Mouse (Mus musculus): Measurements from ENCODE around the gene Rnase4. TPM values are rescaled to one million over a fixed set of nuclear protein-coding genes. Genes with fewer than 3 reads are reported as not detected.
A peak's percentile ranks its signal among the peaks of the same experiment; 100 is the strongest.

The Rnase4 gene
- polyA plus RNA-seq, 1 experiment from 2014 or later: 151 TPM

- no peaks in the 10 kb centered on the region for H3K27me3 ChIP-seq (replicated peaks; ENCODE audit: control insufficient read depth, insufficient read depth, low read length)
- no peak overlapping the region for H3K4me2 ChIP-seq (ENCODE audit: low read length)
- no peak overlapping the region for H3K27ac ChIP-seq (ENCODE audit: low read depth)
- ATAC-seq (replicated peaks; ENCODE audit: low FRiP score, low TSS enrichment, low read depth): no peak
- no peak overlapping the region for H3K9ac ChIP-seq (ENCODE audit: low read length)
- no peak overlapping the region for H3K4me3 ChIP-seq (ENCODE audit: low read depth, low read length)
- no peaks in the 10 kb centered on the region for H3K4me1 ChIP-seq (replicated peaks; ENCODE audit: control insufficient read depth, insufficient read depth, low read length)
- WGBS: 97% methylated on average over 4 of the region's 4 CpGs
- H3K36me3 ChIP-seq (ENCODE audit: control insufficient read depth, insufficient read depth, low read length): no peaks in the 10 kb centered on the region
- no peaks in the 10 kb centered on the region for H3K9me3 ChIP-seq (ENCODE audit: control insufficient read depth, low read length)
- no peak for DNase-seq (ENCODE audit: low spot score)
These were observed 53.6 kb downstream of the Rnase4 start for GRCm38 (mm10) chr14:51144451-51144850.

DNA sequence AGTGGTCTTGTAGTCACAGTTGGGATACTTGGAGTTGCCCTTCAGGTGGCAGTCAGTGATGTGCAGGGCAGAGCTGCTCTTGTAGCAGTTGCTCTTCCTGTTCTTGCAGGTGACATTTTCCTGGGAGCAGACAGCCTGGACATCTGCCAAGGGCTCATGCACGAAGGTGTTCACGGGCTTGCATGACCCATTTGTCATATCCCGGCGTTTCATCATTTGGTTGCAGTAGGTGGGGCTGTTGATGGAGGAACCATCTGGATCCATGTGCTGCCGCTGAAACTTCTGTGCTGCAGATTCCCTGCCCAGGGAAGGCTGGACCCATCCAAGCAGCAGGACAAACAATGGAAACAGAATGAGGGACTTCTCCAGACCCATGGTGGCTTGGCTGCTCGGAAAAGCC lies 54.6 kb downstream of the Rnase4 start:
- H3K4me1 ChIP-seq (replicated peaks; ENCODE audit: control insufficient read depth, insufficient read depth, low read length): no peaks in the 10 kb centered on the region
- H3K27me3 ChIP-seq (replicated peaks; ENCODE audit: control insufficient read depth, insufficient read depth, low read length): no peaks in the 10 kb centered on the region
- no peak overlapping the region for H3K9ac ChIP-seq (ENCODE audit: low read length)
- no peak overlapping the region for H3K4me3 ChIP-seq (ENCODE audit: low read depth, low read length)
- ATAC-seq (replicated peaks; ENCODE audit: low FRiP score, low TSS enrichment, low read depth) (no peak), DNase-seq (ENCODE audit: low spot score) (no peak)
- H3K27ac ChIP-seq (ENCODE audit: low read depth): no peak overlapping the region
- H3K36me3 ChIP-seq (ENCODE audit: control insufficient read depth, insufficient read depth, low read length): no peaks in the 10 kb centered on the region
- no peaks in the 10 kb centered on the region for H3K9me3 ChIP-seq (ENCODE audit: control insufficient read depth, low read length)
- H3K4me2 ChIP-seq (ENCODE audit: low read length): no peak overlapping the region
- 76% methylated on average over 6 of the region's 6 CpGs for WGBS

- 60% methylated on average over 2 of the region's 2 CpGs for WGBS
- no peaks in the 10 kb centered on the region for H3K27me3 ChIP-seq (replicated peaks; ENCODE audit: control insufficient read depth, insufficient read depth, low read length)
- ATAC-seq (replicated peaks; ENCODE audit: low FRiP score, low TSS enrichment, low read depth) (no peak), DNase-seq (ENCODE audit: low spot score) (no peak)
- no peaks in the 10 kb centered on the region for H3K9me3 ChIP-seq (ENCODE audit: control insufficient read depth, low read length)
- H3K4me3 ChIP-seq (ENCODE audit: low read depth, low read length): no peak within 1 kb of the TSS
- H3K9ac ChIP-seq (ENCODE audit: low read length): no peak within 1 kb of the TSS
- H3K36me3 ChIP-seq (ENCODE audit: control insufficient read depth, insufficient read depth, low read length): no peaks in the 10 kb centered on the region
- H3K4me2 ChIP-seq (ENCODE audit: low read length): no peak within 1 kb of the TSS
- no peak within 1 kb of the TSS for H3K27ac ChIP-seq (ENCODE audit: low read depth)
- no peaks in the 10 kb centered on the region for H3K4me1 ChIP-seq (replicated peaks; ENCODE audit: control insufficient read depth, insufficient read depth, low read length)
These were observed 55.8 kb downstream of the Rnase4 start, which contains the start of gene Rnase1 for GRCm38 (mm10) chr14:51146685-51147084. TSS of gene Rnase1 (minus strand) at chr14:51146785.

- H3K4me1 ChIP-seq (replicated peaks; ENCODE audit: control insufficient read depth, insufficient read depth, low read length): no peaks in the 10 kb centered on the region
- DNase-seq (ENCODE audit: low spot score) (no peak), ATAC-seq (replicated peaks; ENCODE audit: low FRiP score, low TSS enrichment, low read depth) (no peak)
- H3K9ac ChIP-seq (ENCODE audit: low read length): no peak overlapping the region
- no peaks in the 10 kb centered on the region for H3K9me3 ChIP-seq (ENCODE audit: control insufficient read depth, low read length)
- H3K36me3 ChIP-seq (ENCODE audit: control insufficient read depth, insufficient read depth, low read length): no peaks in the 10 kb centered on the region
- no peak overlapping the region for H3K4me3 ChIP-seq (ENCODE audit: low read depth, low read length)
- no peaks in the 10 kb centered on the region for H3K27me3 ChIP-seq (replicated peaks; ENCODE audit: control insufficient read depth, insufficient read depth, low read length)
- 53% methylated on average over 3 of the region's 3 CpGs for WGBS
- H3K27ac ChIP-seq (ENCODE audit: low read depth): no peak overlapping the region
- no peak overlapping the region for H3K4me2 ChIP-seq (ENCODE audit: low read length)
These were observed 57.1 kb downstream of the Rnase4 start for GRCm38 (mm10) chr14:51148006-51148405.

DNA sequence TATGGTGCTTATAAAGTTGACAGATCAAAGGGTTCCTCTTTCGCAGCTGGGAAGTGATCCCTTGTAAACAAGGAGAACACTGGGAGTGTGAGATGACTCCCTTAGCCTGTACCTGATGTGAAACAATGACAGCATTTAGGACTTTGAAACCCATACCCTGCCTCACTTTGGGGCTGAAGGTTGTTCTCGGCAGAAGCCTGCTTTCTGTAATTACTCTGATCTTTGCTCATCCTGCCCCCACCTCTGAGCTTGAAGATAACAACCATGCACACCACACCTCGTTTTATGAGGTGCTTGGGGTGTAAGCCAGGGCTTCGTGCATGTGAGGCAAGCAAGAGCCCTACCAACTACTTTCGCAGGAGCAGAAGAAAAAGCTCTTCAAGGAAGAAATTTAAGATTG lies 58.3 kb downstream of the Rnase4 start:
- no peak for DNase-seq (ENCODE audit: low spot score)
- no peak overlapping the region for H3K9ac ChIP-seq (ENCODE audit: low read length)
- H3K4me1 ChIP-seq (replicated peaks; ENCODE audit: control insufficient read depth, insufficient read depth, low read length): no peaks in the 10 kb centered on the region
- no peaks in the 10 kb centered on the region for H3K27me3 ChIP-seq (replicated peaks; ENCODE audit: control insufficient read depth, insufficient read depth, low read length)
- 17% methylated on average over 5 of the region's 5 CpGs for WGBS
- peak; percentile 89 for ATAC-seq (replicated peaks; ENCODE audit: low FRiP score, low TSS enrichment, low read depth)
- H3K4me2 ChIP-seq (ENCODE audit: low read length): no peak overlapping the region
- no peaks in the 10 kb centered on the region for H3K9me3 ChIP-seq (ENCODE audit: control insufficient read depth, low read length)
- H3K36me3 ChIP-seq (ENCODE audit: control insufficient read depth, insufficient read depth, low read length): no peaks in the 10 kb centered on the region
- 0 out of 2 replicates have a peak overlapping the region, but pooled peaks have one; percentile 6 for H3K27ac ChIP-seq (ENCODE audit: low read depth)
- no peak overlapping the region for H3K4me3 ChIP-seq (ENCODE audit: low read depth, low read length)

DNA sequence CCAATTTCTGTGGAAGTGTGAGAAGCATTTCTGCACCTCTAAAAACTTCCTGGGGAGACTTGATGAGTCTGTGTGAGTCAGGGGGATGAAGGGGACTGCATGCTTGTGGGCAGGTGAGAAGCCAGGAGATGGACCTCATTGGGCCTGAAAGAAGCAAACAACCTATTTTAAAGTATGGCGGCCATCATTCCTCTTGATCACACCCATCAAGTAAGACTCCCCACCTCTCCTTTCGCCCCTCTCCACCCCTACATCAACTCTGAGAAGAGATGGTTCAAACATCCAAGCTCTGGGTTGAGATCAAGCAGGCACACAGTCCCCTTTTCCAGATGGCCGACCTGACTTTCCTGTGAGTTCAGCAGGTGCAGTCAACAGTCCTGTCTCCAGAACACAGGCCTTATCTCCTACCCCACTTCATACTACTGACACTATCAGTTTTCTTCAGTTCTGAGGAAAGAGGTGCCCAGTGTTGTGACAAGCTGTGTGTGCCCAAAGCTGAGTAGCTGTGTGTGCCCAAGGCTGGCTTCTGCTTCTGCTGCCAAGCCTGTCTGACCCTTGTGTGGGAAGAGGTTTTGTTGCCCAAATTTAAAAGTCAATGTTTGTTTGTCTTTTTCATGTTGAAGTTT lies 59.4 kb downstream of the Rnase4 start:
- ATAC-seq (replicated peaks; ENCODE audit: low FRiP score, low TSS enrichment, low read depth): no peak
- DNase-seq (ENCODE audit: low spot score): no peak
- Histone ChIP-seq H3K36me3 (ENCODE audit: control insufficient read depth, insufficient read depth, low read length) (no peaks in the 10 kb centered on the region), H3K9me3 (ENCODE audit: control insufficient read depth, low read length) (no peaks in the 10 kb centered on the region), H3K9ac (ENCODE audit: low read length) (no peak overlapping the region), H3K27ac (ENCODE audit: low read depth) (no peak overlapping the region), H3K4me1 (replicated peaks; ENCODE audit: control insufficient read depth, insufficient read depth, low read length) (no peaks in the 10 kb centered on the region), H3K4me3 (ENCODE audit: low read depth, low read length) (no peak overlapping the region), H3K27me3 (replicated peaks; ENCODE audit: control insufficient read depth, insufficient read depth, low read length) (no peaks in the 10 kb centered on the region), H3K4me2 (ENCODE audit: low read length) (no peak overlapping the region)
- 92% methylated on average over 3 of the region's 3 CpGs for WGBS

GRCm38 (mm10) chr14:51152249-51152870 lies 61.5 kb downstream of the Rnase4 start:
- no peaks in the 10 kb centered on the region for H3K9me3 ChIP-seq (ENCODE audit: control insufficient read depth, low read length)
- H3K4me3 ChIP-seq (ENCODE audit: low read depth, low read length): no peak overlapping the region
- H3K9ac ChIP-seq (ENCODE audit: low read length): no peak overlapping the region
- no peak overlapping the region for H3K27ac ChIP-seq (ENCODE audit: low read depth)
- no peak for ATAC-seq (replicated peaks; ENCODE audit: low FRiP score, low TSS enrichment, low read depth)
- 49% methylated on average over 5 of the region's 5 CpGs for WGBS
- H3K4me1 ChIP-seq (replicated peaks; ENCODE audit: control insufficient read depth, insufficient read depth, low read length): no peaks in the 10 kb centered on the region
- no peak overlapping the region for H3K4me2 ChIP-seq (ENCODE audit: low read length)
- H3K36me3 ChIP-seq (ENCODE audit: control insufficient read depth, insufficient read depth, low read length): no peaks in the 10 kb centered on the region
- no peaks in the 10 kb centered on the region for H3K27me3 ChIP-seq (replicated peaks; ENCODE audit: control insufficient read depth, insufficient read depth, low read length)
- DNase-seq (ENCODE audit: low spot score): no peak

Measured in intestine, embryonic 14.5 days (tissue).